Mouse (Mus musculus) left cerebral cortex, adult 11 months (tissue): Measurements from ENCODE around the gene Gif.

ENCODE experiments used
- DNase-seq: peaks from one replicate; pipeline ENCODE4 v3.0.0; 2022; ENCODE audit warnings: low spot score

Gene Gif

GRCm38 (mm10) chr19:11794447-11794846 is 47.1 kb downstream of the Gif start:
- DNase-seq, result no peak

DNA sequence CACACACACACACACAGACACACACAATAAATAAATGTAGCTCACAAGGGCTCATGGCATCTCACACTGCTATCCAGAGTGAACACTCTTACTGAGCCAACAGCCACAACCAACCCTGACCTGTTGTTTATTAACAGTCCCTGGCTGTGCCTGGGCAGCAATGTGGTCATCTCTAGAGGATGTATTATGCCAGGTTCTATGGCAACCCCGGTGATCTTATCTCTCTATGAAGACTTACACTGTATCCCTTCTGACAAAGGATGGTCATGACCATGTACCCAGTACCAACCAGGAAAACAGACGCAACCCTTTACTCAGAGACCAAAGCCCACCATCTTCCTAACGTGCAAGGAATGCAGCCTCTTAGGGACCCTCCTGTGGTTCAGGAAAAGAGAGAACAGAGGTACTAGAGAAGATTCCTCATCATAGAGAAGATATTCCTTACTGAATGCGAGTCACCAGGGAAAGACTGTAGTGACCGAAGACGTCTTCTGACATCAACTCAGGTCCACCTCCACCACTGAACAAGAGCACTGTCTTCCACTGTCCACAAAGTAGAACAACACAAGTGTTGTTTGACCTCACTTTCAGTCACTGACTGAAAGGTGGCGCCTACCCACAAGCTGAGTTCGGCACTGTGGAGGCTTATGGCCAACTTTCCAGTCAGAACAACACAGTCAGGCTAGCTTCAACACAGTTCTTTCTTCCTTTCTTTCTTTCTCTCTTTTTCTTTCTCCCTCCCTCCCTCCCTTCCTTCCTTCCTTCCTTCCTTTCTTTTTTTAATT is 53.4 kb downstream of the Gif start:
- DNase-seq, result no peak

DNA sequence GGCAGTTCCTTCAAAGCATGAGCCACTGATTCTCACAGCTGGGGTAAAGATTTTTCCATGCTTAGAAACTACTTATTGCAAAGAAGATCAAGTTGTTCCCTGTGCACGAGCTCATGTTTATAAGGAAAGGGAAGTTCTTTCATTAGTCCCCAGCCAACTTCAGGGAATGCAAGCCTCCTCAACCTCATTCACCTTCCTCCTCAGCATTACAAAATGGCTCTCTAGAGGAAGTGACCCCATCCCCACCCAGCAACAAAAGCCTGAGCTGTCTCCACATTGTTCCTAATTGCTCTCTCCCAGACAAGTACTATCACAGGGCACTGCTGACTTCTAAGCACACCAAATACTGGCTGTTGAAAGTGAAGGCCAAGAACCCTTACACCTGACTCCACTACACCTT is 57.1 kb downstream of the Gif start:
- no peak for DNase-seq

DNA sequence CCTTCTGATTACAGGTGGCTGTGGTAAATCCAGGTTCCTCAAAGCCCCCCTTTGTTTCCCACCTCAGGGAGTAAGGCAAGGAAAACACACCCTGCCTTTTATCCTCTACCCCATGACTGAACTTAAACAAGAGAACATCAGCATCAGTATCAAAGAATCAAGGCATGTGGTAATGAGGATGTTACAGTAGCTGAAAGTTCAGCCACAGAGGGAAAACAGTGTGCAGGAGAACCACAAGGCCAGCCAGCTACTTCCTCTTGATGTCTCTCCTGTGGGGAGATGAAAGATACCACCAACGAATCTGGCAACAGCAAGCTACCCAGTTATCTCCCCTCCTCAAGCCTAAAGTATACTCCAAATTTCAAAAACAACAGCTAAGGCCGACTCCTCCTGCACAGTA is 59.9 kb downstream of the Gif start:
- no peak for DNase-seq

DNA sequence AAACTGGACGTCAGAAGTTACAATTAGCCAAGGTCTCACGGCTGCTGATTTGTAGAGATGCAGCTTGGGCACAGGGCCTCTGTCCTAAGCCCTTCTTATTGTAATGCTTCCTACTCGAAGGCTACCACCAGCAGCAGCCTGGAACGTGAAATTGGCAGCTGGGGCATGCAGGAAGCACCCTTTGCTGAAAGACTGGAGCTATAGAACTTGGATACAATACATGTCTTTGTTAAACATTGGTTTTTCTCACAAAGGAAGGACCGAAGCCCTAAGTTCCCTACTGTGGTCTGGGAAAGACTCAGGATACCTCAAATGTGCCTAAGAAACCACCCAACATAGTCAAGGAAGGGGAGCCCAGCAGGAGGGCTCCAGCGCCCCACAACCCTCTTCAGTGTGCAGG is 60.5 kb downstream of the Gif start:
- DNase-seq, result no peak

- no peak for DNase-seq
Measured at GRCm38 (mm10) chr19:11808452-11808851, 61.1 kb downstream of the Gif start.

DNA sequence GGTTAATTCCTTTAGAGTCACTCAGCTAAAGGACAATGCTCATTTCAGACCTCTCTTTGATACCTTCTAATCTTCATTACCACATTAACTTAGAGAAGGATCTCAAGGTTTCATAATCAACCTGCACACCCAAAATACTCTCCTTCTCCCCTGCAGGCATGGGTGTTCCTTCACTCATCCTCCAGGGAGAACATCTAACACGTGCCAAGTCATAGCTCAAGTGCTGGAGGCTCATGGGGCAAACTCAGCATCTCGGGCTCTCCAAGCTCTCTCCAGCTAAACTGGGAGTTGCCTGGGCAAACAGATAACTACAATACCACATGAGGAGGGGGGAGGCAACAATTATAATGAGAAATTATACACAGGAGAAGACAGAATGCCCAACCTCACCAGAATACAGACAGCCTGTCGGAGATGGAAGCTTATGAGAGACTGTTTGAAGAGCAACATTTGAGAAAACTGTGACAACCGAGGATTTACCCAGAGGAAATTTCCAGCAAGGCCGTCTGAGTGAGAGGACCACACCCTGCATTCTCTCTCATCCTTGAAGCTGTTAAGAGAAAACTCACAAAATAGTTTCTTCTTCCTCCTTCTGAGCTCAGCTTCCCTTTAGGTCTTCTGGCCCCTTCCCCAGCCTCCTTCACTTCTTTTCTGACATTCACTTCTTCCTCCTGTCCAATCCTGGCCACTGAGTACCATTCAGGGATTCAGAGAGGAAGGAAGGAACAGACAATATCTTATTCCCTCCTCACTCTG is 62.8 kb downstream of the Gif start:
- DNase-seq, result no peak

- DNase-seq, result no peak
Measured at GRCm38 (mm10) chr19:11810856-11811255, 63.5 kb downstream of the Gif start.

DNA sequence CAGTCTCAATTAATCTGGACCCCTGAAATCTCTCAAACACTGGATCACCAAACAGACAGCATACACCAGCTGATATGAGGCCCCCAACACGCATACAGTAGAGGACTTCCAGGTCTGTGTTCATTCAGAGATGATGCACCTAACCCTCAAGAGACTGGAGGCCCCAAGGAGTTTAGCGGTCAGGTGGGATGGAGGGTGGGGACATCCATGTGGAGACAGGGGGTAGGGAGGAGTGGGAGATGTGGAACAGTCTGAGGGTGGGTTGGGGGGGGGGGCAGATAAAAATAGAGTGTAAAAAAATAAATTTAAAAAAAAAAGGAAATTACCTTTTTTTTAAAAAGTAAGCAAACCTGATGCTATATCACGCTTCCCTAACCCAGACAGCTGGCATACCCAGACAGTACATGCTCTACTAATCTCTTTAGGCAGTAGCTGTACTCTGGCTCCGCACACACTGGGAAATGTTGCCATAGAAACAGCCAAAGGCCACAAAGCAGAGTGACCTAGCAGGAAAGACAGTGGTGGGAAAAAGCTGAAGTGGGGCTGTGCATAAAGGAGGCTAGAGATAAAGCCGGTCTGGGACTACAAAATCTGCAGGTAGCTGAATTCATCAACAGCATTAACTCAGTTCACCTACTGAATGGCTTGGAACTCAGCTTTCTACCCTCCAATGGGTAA is 64.5 kb downstream of the Gif start:
- DNase-seq, result no peak
